Mouse (Mus musculus) activated CD4-positive, CD25-positive, alpha-beta regulatory T cell, adult 4 months (primary cell): Measurements from ENCODE around the gene Naa40. TPM values are rescaled to one million over a fixed set of nuclear protein-coding genes. Genes with fewer than 3 reads are reported as not detected.

Experiments used
- ATAC-seq: one replicate; pipeline ENCODE4 v1.8.0; 2017
- polyA plus RNA-seq, 2 experiments: library from polyadenylated mRNA; unstranded; fragments of 100-300 nt; shearing (Covaris generic); gene quantifications; one replicate each; pipeline ENCODE4 v1.2.1; 2017

Gene Naa40
- polyA plus RNA-seq, 2 experiments from 2014 or later: 28.0 to 29.3 TPM

- no peak for ATAC-seq
These were observed 28.8 kb downstream of the Naa40 start for GRCm38 (mm10) chr19:7212216-7212615.

GRCm38 (mm10) chr19:7209907-7210646, 30.9 kb downstream of the Naa40 start:
- ATAC-seq: no peak

- ATAC-seq: peak; percentile 92
These were observed 34.9 kb downstream of the Naa40 start, which contains the start of gene Otub1 for GRCm38 (mm10) chr19:7205753-7206736. TSS of gene Otub1 (minus strand) at chr19:7206316.

GRCm38 (mm10) chr19:7205326-7205725, 35.7 kb downstream of the Naa40 start:
- no peak for ATAC-seq

GRCm38 (mm10) chr19:7204898-7205297, 36.1 kb downstream of the Naa40 start:
- ATAC-seq: no peak

- ATAC-seq: no peak
These were observed 40.6 kb downstream of the Naa40 start for GRCm38 (mm10) chr19:7200427-7200826.

- ATAC-seq: no peak
These were observed 41.9 kb downstream of the Naa40 start for GRCm38 (mm10) chr19:7199089-7199488.

- ATAC-seq: no peak
These were observed 43.5 kb downstream of the Naa40 start for GRCm38 (mm10) chr19:7197445-7197844.

- no peak for ATAC-seq
These were observed 44.2 kb downstream of the Naa40 start for GRCm38 (mm10) chr19:7196741-7197270.

GRCm38 (mm10) chr19:7195900-7196728, 44.9 kb downstream of the Naa40 start:
- no peak for ATAC-seq

GRCm38 (mm10) chr19:7192561-7192967, 48.4 kb downstream of the Naa40 start:
- ATAC-seq: no peak

- ATAC-seq: no peak
These were observed 49.3 kb downstream of the Naa40 start for GRCm38 (mm10) chr19:7191639-7192038.

GRCm38 (mm10) chr19:7190986-7191385, 50.0 kb downstream of the Naa40 start:
- no peak for ATAC-seq

GRCm38 (mm10) chr19:7189026-7189425, 52.0 kb downstream of the Naa40 start:
- ATAC-seq: no peak

GRCm38 (mm10) chr19:7187157-7187556, 53.8 kb downstream of the Naa40 start:
- ATAC-seq: no peak

GRCm38 (mm10) chr19:7185715-7186291, 55.2 kb downstream of the Naa40 start:
- ATAC-seq: no peak

- no peak for ATAC-seq
These were observed 55.9 kb downstream of the Naa40 start for GRCm38 (mm10) chr19:7185059-7185458.

GRCm38 (mm10) chr19:7183419-7183818, 57.6 kb downstream of the Naa40 start:
- no peak for ATAC-seq

- no peak for ATAC-seq
These were observed 58.6 kb downstream of the Naa40 start for GRCm38 (mm10) chr19:7182273-7182949.

- no peak for ATAC-seq
These were observed 59.5 kb downstream of the Naa40 start for GRCm38 (mm10) chr19:7181496-7181895.

GRCm38 (mm10) chr19:7180756-7181405, 60.1 kb downstream of the Naa40 start:
- no peak for ATAC-seq
